Mouse (Mus musculus) ovary, postnatal 14 days (tissue): ENCODE measurements around the gene Nipal4.
"Not testable (repeated sequence)": the region's sequence is repeated elsewhere in the genome, so short reads cannot be mapped to it uniquely, and the experiment has no call there.

ENCODE experiments used
- DNase-seq: peaks from one replicate; pipeline ENCODE4 v3.0.0; 2022; ENCODE audit warnings: low spot score

Gene Nipal4

DNA sequence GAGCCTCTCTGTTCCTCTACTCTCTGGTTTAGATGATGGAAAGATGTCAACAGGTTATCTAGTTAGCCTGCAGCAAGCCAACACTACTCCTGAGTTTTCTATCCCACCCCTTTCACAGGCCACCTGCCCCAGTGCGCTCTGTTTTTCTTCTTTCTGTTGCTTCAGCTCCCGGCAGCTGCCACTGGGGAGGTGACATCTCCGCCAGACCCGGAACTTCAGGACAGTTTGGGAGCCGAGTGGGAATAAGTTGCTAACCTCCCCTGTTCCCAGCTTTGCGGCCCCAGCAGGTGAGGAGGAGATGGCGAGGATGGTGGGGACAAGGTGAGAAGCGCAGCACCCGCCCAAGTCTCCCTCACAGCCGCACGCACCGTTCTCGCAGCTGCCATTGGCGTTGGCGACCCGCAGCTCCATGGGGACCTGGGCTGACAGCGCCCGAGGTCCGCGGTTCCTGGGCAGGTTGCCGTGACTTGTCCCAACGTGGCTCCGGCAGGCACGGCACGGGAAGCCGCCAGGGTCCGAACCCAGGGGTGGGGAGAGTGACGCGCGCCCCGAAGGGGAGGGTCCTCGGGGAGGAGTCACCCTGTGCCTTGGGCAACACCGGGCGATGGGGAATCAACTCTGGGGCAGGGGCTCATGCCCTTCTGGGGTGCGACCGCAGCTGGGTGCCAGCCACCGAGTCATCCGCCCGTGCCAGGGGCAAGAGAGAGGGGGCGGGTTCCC, at the start of gene Nipal4:
TSS of gene Nipal4 (minus strand) at position 643 of the 720 bp plus-strand sequence.
- no peak for DNase-seq

DNA sequence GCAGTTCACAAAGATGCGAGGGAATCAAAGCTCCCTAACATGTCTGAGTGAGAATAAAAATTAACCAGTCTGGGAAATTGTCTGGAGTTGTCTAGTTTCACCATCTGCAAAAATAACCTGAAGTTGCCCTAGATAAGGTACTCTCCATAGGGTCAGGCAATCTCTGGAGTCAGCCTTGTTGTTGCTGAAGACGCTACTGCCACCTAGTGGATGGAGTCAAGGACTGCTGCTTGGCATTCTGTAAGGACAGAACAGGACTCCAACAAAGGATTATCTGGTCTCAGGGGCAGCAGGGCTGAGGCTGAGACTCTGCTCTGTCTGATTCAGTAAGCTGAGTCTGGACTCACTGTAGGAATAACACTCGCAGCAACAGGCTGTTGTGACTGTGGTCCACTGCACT, 49.0 kb upstream of the Nipal4 start:
- peak; percentile 53 for DNase-seq

DNA sequence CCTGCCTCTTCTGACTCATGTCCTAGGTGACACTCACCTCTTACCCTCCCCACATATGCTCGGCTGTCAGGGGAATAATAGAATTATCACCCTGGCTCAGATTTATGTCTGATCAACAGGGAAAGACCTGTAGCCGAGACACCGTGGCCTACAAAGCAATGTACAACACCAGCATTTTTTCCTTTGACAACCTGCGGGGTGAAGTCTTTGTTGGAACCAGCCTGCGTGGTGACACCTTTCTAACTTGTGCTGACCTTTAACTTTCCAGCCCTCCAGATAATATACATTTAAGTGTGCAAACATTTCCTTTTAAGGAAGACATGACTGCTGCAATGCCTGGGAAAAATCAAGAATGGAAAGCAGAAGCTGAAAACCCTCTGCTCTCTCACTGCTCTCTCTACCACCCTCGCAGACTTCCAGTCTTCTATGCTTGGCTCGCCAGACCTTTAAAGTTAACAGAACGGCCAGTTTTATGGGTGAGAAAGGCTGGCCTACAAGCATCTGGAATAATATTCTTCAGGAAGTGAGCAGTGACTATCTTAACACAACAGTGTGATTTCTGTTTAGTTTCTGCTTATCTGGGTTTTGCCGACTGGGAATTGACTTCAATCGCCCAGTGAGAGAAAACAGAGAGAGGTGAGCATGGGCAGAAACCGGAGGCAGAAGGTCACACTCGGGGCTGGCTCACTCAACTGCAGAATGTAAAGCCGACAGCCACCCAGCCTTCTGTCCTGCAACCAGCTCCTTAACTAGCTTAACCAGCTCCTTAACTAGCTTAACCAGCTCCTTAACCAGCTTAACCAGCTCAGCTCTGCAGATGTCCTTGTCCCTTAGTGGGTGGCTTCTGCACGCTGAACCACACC, 48.3 kb upstream of the Nipal4 start:
- DNase-seq, result no peak

DNA sequence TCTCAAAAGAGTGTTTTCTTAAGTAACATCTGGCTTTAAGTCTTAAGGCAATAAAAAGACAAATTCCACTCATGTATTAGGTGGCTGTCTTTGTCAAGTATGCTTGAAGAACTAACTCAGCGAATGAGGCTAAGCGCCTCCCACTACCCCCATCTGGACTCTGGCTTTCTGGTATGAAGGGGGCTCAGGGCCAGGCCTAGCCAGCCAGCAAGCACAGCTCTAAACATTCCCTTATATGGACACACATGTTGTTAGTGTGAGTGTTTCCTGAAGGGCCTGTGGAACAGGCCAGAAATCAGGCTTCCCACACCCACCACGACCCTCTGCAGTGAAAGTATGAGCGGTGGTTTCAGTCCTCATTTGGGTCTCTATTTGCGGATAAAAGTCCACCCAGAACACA, 47.5 kb upstream of the Nipal4 start:
- DNase-seq, result no peak

DNA sequence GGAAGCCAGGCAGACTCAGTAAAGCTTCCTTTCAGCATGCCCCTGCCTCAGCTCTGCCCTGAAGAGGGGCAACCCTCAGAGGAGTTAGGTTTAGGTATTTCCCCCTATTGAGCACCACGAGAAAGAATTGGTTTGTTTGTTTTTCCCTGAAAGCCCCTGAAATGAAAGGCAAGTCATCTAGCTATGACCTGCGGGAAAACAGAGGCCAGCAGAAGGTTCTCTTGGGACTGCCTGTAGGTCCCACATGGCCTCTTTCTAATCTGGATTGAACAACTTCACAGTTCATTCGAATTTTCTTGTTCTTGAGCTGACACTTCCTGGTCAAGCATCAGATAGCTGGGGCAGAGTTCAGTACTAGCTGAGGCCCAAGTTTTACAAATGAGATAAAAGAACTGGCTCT, 45.5 kb upstream of the Nipal4 start:
- no peak for DNase-seq

DNA sequence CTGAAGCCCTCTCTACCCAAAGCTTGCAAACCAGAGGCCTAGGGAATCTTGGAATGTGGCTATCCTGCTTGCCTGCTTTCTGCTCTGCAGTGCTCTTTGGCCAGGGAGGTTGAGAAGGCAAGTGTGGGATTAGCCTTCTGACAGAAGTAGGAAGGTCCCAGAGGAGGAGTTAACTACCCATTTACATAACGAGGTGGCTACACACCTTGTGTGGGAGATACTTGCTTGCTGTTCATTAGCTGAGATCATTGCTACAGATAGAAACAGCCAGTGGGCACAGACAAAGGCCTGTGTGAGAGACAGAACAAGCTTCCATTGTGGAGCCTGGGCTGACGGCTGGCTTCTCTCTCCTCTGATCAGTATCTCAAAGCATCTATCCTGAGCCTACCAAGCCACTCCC, 43.6 kb upstream of the Nipal4 start:
- no peak for DNase-seq

DNA sequence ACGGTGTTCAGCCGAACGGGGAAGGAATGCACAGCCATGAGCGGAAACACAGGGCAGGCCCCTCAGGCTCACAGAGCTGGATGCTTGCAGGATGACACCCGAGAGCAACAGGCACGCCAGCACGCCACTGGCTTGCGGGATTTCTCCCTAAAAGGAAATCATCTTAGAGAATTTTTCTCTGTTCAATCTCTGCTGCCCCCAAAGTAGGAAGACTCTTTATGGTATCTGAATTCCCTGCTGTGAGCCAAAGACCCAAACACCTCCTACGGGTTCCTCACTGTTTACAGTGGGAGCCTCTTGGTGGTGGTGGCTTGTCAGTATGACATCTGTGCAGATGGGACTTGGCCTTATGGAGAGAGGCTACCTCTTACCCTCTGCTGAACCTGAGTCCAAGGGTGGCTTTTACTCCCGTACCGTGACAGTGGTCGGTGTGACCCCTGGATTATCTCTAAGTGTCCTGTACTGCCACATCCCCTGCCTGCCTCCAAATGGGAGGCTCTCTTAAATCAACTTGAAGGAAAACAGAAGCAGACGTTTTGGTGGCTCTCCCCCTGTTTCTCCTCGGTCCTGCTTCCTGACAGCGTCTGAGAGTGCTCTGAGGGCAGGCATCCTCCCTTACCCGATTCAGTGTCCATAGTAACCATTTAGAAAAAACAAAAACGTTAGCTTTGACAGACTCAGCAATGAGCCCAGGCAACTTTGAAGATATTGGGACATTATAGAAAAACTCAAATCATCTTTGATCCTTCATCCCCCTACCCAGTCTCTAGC, 39.5 kb upstream of the Nipal4 start:
- DNase-seq, result no peak

DNA sequence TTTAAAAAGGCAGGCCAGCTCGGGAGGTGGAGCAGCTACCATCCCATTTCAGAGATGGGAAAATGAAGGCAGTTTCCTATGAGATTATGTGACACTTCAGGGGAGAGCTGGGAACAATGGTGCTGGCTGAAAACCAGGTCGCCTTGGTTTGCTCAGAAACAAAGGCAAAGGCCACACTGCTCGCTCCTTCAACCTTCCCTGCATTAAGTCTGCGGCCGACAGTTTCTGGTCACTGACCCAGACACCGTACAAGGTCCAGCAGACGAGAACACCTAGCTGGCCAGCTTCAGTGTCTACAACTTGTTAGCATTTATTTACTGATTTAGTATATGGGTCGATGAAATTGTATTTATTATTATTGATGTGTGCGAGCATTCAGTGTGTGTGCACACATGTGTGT, 38.5 kb upstream of the Nipal4 start:
- no peak for DNase-seq

DNA sequence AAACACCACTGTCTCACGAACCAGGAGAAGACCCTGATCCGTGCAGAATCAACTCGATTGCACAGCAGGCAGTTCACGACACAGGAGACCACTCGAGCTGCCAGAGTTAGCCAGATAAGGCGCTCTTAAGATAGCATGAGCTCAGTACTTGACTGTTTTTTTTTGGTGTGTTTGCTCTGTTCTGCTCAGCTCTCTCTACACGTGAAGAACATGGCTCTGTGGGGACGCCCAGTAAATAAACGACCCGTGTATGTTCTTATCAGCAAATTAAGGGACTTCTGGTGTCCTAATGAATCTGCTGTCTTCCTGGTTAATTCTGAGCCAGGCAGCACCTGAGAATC, 36.2 kb upstream of the Nipal4 start:
- no peak for DNase-seq

DNA sequence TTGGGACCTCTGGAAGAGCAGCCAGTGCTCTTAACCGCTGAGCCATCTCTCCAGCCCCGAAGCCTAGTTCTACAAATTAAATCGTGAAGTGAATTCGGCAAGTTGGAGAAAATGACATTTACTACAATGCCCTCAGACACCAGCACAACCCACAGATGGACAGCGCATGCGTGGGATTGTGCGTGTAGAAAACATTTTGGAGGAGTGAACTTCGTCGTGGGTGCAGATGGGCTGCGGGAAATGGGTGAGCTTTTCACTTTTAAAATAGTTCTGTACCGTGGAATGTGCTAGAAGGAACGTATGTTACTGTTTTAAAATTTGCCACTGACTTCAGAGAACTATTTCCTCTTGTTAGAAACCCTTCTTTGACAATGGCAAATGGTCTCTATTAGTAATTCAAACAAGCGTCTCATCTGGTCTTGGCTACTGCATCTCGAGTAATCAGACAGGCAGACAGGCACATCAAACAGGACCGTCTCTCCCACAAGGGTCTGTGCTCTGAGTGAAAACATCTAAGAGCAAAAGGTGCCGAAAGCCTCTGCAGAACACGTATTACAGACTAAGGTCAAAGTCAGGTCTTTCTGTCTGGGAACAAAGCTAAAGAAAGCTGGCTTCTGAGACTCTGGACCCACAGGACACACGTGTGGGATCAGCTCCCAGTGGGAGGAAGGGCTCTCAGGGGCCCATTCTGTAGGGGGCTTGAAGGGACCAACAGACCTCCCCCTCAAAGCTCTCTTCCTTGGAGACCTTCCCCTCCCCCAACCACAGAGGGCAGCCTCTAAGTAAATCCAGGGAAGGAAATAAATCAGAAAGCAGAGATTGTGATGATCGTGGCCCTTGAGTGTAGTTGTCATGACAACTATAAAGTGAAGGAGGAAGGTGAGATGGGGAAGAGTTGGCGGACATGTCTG, 35.6 kb upstream of the Nipal4 start:
- no peak for DNase-seq

DNA sequence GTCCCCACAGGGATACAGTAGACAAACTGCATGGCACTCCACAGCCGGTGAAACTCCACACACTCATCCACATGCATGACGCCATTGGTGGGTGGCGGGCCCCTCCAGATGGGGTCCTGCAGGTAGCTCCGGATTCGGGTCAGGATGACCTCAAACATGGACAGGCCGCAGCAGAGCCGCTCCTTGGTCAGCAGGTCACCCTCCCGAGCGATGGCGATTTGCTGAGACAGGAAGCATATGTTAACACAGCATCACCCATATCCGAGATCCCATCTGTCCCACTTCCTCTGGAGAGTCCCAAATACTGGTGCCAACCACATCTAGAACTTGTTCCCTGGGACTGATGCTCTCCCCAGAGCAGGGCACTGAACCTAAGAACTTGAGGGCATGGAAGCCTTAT, 34.4 kb upstream of the Nipal4 start:
- no peak for DNase-seq

DNA sequence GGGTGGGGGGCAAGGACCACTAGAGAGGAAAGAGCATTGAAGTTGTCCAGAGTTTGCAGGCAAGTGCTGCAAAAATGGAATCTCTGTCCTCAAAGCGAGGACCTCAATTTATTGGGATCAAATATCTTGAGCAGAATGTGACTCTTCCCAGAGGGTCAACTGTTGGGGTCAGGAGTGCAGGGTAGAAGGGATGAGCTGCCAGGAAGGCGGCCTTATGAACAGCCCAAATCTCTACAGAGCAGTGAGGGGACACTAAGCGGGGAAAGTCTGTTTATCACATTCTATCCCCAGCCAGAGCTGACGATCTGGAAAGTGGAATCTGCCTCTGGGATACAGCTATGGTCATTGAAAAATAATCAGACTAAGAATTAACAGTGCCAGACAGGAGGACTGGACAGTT, 27.9 kb upstream of the Nipal4 start:
- no peak for DNase-seq

DNA sequence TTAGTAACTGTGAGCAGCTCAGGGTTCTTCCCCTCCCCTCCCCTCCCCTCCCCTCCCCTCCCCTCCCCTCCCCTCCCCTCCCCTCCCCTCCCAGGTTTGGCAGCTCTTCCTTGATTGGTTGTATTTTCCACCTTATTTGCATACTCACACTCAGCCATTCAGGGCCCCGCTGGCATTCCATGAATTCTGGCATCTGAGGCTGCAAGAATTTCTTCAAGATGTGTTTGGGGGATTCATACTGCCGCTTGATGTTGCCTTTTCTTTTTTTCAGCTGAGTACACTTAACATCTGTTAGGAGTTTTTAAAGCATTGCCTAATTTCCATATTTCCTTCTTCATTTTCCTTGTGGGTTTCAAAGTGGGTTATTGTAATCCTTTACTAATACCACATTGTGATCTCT, 22.0 kb upstream of the Nipal4 start:
- DNase-seq, result no peak

DNA sequence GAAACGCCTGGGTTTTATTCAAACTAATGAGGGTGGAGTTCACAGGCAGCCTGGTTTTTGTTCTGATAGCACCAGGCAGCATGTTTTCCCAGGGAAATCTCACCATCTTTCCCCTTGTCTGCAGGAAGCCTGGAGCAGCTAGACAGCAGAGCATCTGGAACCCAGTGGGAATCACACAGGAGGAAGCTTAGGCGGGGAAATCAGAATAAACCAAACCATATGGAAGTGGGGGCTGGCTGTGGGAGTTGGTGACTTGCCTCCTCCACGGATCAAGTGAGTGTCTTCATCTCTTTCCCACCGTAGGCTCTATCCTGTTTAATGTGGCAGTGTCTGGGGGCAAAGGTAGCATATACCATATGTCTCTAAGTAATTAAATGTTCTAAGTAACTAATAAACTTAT, 19.2 kb upstream of the Nipal4 start:
- no peak for DNase-seq

DNA sequence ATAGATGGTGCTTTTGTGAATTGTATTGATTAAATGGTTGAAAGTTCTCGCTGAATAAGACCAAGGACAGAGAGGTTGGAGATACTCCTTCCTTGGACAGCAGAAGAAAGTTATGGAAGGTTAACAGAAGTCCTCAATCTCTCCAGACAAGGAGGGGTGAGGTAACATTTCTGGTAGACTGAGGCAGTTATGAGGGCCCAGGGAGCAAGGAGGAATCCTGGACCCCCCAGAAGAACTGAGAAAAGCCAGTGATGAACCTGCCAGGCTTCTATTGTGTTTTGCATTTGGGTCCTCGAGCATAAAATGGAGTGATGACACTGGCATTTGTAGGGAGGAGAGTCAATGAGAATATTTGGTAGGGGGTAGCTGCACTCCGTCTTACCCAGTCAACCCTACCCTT, 18.6 kb upstream of the Nipal4 start:
- DNase-seq, result no peak

DNA sequence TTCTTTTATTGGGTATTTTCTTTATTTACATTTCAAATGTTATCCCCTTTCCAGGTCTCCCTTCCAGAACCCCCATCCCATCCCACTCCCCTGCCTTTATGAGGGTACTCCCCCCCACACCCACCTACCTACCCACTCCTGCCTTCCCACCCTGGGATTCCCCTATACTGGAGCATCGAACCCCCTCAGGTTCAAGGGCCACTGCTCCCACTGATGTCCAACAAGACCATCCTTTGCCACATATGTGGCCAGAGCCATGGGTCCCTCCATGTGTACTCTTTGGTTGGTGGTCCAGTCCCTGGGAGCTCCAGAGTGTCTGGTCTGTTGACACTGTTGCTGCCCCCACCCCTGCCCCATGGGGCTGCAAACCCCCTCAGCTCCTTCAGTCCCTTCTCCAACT, 15.7 kb upstream of the Nipal4 start:
- DNase-seq, result not testable (repeated sequence)

DNA sequence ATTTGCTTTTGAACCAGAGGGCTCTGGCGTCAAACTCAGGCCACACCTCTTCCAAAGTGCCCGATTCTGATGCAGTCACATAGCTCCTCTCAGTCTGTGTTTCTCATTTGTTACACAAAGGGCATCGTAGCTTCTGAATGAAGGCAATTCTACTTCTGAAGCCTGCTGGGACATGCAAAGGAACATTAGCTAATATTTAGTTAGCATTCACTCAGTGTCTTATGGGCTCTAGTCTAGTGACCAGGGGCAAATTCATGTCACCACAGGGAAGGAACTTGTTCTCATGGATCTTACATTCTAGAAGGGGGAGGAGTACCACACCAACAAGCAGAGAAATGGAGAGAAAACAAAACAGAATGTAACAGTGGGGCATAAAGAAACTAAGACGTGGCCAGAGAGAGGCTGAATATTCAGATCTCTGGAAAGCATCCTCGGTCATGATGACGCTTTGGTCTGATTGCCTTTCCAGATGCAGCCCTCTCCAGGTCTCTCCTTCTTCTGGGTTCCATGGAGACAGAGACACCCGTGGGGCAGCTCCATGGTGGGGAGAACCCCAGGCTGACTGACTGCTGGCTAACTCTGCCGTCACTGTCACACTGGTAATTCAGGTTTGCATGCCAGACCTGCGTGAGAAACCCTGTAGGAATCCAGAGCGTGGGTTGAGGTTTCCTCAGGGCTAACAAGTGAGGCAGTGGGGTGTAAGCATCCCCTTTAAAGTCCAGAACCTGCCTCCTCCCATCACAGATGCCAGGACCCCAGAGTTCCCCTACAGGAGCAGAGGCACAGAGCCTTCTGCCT, 11.1 kb upstream of the Nipal4 start:
- DNase-seq, result no peak

DNA sequence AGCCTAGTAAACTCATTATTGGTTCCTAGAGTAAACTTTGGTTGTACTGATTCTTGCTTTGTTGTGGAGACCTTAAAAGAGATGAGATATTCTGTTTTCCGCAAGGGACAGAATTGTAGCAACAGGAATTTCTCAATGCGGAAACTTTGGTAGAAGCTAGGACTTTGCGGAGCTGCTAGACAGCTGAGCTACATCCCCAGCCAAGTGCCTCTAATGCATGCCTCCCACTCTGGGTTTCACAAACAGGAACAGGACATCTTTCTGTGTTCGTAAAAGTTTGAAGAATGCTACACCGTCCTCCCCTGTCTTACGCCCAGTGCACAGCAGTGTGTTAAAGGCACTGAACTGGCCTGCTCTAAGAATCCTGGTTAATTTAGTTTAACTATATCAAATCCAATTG, 9.8 kb upstream of the Nipal4 start:
- no peak for DNase-seq

DNA sequence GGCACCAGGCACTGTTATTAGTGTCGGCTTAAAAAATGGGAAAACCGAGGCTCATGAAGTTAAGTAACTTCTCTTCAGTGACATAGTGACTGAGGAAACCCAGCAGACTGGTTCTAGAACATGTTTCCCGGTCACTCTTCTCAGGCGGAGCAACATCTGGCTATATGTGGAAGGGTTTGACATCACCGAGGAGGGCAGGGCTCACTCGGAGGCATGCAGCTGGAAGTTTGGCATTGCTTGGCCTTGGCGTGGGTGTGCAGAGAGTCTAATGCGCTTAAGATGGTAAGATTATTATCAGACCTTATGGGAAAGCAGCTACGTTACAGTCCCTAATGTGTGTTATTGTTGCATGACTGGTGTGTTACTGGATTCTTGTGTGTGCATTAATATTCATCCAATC, 5.8 kb upstream of the Nipal4 start:
- no peak for DNase-seq

DNA sequence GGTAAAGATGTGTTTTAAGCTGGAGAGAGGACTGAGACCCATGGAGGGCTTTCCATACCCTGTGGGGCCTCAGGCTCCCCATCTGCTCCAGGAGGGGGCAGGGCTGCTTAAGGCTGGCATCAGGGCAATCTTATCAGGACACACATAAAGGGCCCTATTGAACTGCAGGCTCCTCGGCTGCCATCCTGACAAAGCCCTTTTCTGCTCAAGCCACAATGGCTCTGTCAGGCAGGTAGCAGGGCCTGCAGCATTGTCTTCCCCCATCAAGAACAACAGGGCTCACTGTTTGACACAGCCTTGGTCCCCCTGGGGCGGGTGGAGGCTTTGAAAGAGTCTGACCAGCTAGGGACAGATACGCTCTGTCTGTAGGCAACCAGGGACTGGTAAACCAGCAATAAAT, 3.6 kb upstream of the Nipal4 start:
- DNase-seq, result no peak

DNA sequence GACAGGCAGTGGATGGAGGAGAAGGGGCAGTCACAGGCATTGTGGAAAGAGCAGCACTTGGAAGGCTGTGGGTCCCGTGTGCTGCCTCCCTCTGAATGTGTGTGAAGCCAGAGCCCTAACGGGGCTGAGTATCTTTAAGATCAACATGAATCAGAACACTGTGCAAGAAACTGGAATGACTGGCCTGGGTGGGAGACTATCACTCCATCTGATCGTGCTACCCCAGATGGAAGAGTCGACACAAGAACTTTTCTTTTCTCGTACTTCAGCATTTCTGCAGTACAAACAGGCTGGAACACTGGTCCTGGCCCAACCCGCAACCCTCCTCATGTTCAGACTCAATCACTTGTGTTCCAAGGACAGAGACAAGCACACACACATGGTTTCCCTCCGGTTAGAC, 2.2 kb upstream of the Nipal4 start:
- DNase-seq, result no peak
